Mouse (Mus musculus) embryonic facial prominence, embryonic 15.5 days (tissue): ENCODE data around the gene Mob1b. TPM values are rescaled to one million over a fixed set of nuclear protein-coding genes. Genes with fewer than 3 reads are reported as not detected.

ENCODE experiments used
- ATAC-seq: fragments of 200-750 bp; cut with Nextera tagmentation; 2 replicates; pipeline ENCODE4 v1.8.0; 2017; ENCODE audit warnings: low read depth, moderate TSS enrichment; ENCODE audit not compliant: insufficient number of reproducible peaks, low FRiP score, low TSS enrichment
- H3K27ac ChIP-seq: fragments of 300-500 bp; sonication (generic); replicated peaks from 2 replicates; pipeline ENCODE4 v1.5.1; 2015; ENCODE audit warnings: mild to moderate bottlenecking, inconsistent platforms
- H3K27me3 ChIP-seq: fragments of 300-500 bp; sonication (generic); 2 replicates; pipeline ENCODE4 v1.6.1; 2015; ENCODE audit warnings: inconsistent platforms
- H3K36me3 ChIP-seq: fragments of 300-500 bp; sonication (generic); 2 replicates; pipeline ENCODE4 v1.6.1; 2015; ENCODE audit warnings: mild to moderate bottlenecking, inconsistent platforms
- H3K4me1 ChIP-seq: fragments of 300-500 bp; sonication (generic); 2 replicates; pipeline ENCODE4 v1.6.1; 2015; ENCODE audit warnings: inconsistent platforms
- H3K4me2 ChIP-seq: fragments of 300-500 bp; sonication (generic); replicated peaks from 2 replicates; pipeline ENCODE4 v1.6.1; 2015; ENCODE audit warnings: mild to moderate bottlenecking, inconsistent platforms
- H3K4me3 ChIP-seq: fragments of 300-500 bp; sonication (generic); replicated peaks from 2 replicates; pipeline ENCODE4 v1.5.1; 2015; ENCODE audit warnings: mild to moderate bottlenecking, inconsistent platforms
- H3K9ac ChIP-seq: fragments of 300-500 bp; sonication (generic); 2 replicates; pipeline ENCODE4 v1.6.1; 2015; ENCODE audit warnings: inconsistent platforms
- H3K9me3 ChIP-seq: fragments of 300-500 bp; sonication (generic); replicated peaks from 2 replicates; pipeline ENCODE4 v1.6.1; 2016; ENCODE audit warnings: inconsistent platforms
- WGBS: fragments of 180-500 bp; shearing (Covaris S2); methylation state at CpG from one replicate; pipeline ENCODE4 v1.1.7; 2015; 5-methylcytosine and 5-hydroxymethylcytosine counted together
- polyA plus RNA-seq: library from polyadenylated mRNA; unstranded; fragments of >200 nt; fragmentation: Nextera tagmentation; extraction: Ambion mirVana; gene quantifications from 2 replicates; pipeline ENCODE4 v1.2.1, GENCODE M21; 2015

Gene Mob1b
- 10.6 and 10.8 TPM in 2 replicates for polyA plus RNA-seq

GRCm38 (mm10) chr5:88720116-88721002 is at the start of gene Mob1b:
Gene Mob1b, plus strand, starts transcription at chr5:88720855.
- Histone ChIP-seq H3K4me2 (peak within 1 kb of the TSS; percentile 89), H3K9ac (peak within 1 kb of the TSS; percentile 98), H3K27ac (peak within 1 kb of the TSS; percentile 94), H3K4me3 (peak within 1 kb of the TSS; percentile 99), H3K36me3 (no peaks in the 10 kb centered on the region), H3K27me3 (no peaks in the 10 kb centered on the region), H3K9me3 (no peaks in the 10 kb centered on the region), H3K4me1 (peaks cover 20% of the 10 kb centered on the region)
- ATAC-seq = peak; percentile 96
- WGBS = under 1% methylated on average over 46 of the region's 54 CpGs

GRCm38 (mm10) chr5:88674703-88675442 is 45.8 kb upstream of the Mob1b start:
- Histone ChIP-seq H3K4me2 (peak overlapping the region; percentile 77), H3K4me3 (peak overlapping the region; percentile 85), H3K9ac (peak overlapping the region; percentile 98), H3K4me1 (peaks cover 14% of the 10 kb centered on the region; the same call in 1 of the 2 replicates), H3K27me3 (no peaks in the 10 kb centered on the region), H3K27ac (peak overlapping the region; percentile 94), H3K9me3 (no peaks in the 10 kb centered on the region), H3K36me3 (peaks cover 20% of the 10 kb centered on the region; the same call in 1 of the 2 replicates)
- under 1% methylated on average over 47 of the region's 47 CpGs for WGBS
- ATAC-seq = peak; percentile 17; the same call in 1 of the 2 replicates

- Histone ChIP-seq H3K9ac (peak within 1 kb of the TSS; percentile 98), H3K4me2 (peak within 1 kb of the TSS; percentile 77), H3K27me3 (no peaks in the 10 kb centered on the region), H3K4me1 (peaks cover 14% of the 10 kb centered on the region; the same call in 1 of the 2 replicates), H3K36me3 (peaks cover 11% of the 10 kb centered on the region; the same call in 1 of the 2 replicates), H3K9me3 (no peaks in the 10 kb centered on the region), H3K4me3 (peak within 1 kb of the TSS; percentile 85), H3K27ac (peak within 1 kb of the TSS; percentile 94)
- peak; percentile 94 for ATAC-seq
- WGBS = 0% methylated on average over 123 of the region's 127 CpGs
Measured at GRCm38 (mm10) chr5:88675443-88676387, 44.9 kb upstream of the Mob1b start, which contains the start of gene Grsf1. Gene Grsf1, minus strand, starts transcription at chr5:88676171.

GRCm38 (mm10) chr5:88678929-88679328 is 41.7 kb upstream of the Mob1b start:
- whole genome bisulfite sequencing = 50% methylated on average over 7 of the region's 7 CpGs
- peak overlapping the region; percentile 28; the same call in 1 of the 2 replicates for H3K27ac ChIP-seq
- peaks cover 11% of the 10 kb centered on the region; the same call in 1 of the 2 replicates for H3K4me1 ChIP-seq
- no peak for ATAC-seq
- no peaks in the 10 kb centered on the region for H3K9me3 ChIP-seq
- H3K4me2 ChIP-seq = no peak overlapping the region
- H3K36me3 ChIP-seq = no peaks in the 10 kb centered on the region
- H3K27me3 ChIP-seq = no peaks in the 10 kb centered on the region
- H3K4me3 ChIP-seq = no peak overlapping the region
- H3K9ac ChIP-seq = no peak overlapping the region

- no peak for ATAC-seq
- no peaks in the 10 kb centered on the region for H3K27me3 ChIP-seq
- no peaks in the 10 kb centered on the region for H3K36me3 ChIP-seq
- H3K4me1 ChIP-seq = peaks cover 9% of the 10 kb centered on the region; the same call in 1 of the 2 replicates
- no peak overlapping the region for H3K4me3 ChIP-seq
- no peaks in the 10 kb centered on the region for H3K9me3 ChIP-seq
- 31% methylated on average over 6 of the region's 6 CpGs for WGBS
- H3K4me2 ChIP-seq = no peak overlapping the region
- H3K27ac ChIP-seq = no peak overlapping the region
- no peak overlapping the region for H3K9ac ChIP-seq
Measured at GRCm38 (mm10) chr5:88679341-88679740, 41.3 kb upstream of the Mob1b start.

- ATAC-seq = no peak
- Histone ChIP-seq H3K27ac (no peak overlapping the region), H3K36me3 (no peaks in the 10 kb centered on the region), H3K9me3 (no peaks in the 10 kb centered on the region), H3K4me2 (no peak overlapping the region), H3K9ac (no peak overlapping the region), H3K4me3 (no peak overlapping the region), H3K4me1 (peaks cover 4% of the 10 kb centered on the region; the same call in 1 of the 2 replicates), H3K27me3 (no peaks in the 10 kb centered on the region)
- 81% methylated on average over 6 of the region's 6 CpGs for WGBS
Measured at GRCm38 (mm10) chr5:88680567-88680966, 40.1 kb upstream of the Mob1b start.

DNA sequence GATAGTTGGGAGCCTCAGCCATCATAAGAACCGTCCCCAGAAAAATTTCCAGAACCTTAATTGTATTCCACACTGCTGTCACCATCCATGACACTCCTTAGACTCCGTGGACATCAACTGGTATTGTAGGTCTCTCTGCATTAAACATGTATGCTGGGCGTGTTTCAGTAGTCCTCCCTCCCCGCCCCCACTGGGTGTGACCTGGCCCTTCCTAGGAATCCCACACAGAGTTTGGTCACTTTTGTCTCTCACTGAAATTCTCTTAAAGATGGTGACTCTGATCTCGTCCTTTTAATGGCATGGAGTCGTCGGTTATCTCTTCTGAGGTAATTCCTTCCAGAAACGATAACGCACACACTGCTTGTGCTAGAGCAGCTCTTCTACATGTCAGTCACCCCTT is 36.9 kb upstream of the Mob1b start:
- H3K9ac ChIP-seq = no peak overlapping the region
- no peak for ATAC-seq
- 85% methylated on average over 9 of the region's 9 CpGs for WGBS
- H3K4me3 ChIP-seq = no peak overlapping the region
- H3K27ac ChIP-seq = no peak overlapping the region
- no peaks in the 10 kb centered on the region for H3K4me1 ChIP-seq
- H3K9me3 ChIP-seq = no peaks in the 10 kb centered on the region
- no peaks in the 10 kb centered on the region for H3K27me3 ChIP-seq
- no peak overlapping the region for H3K4me2 ChIP-seq
- H3K36me3 ChIP-seq = no peaks in the 10 kb centered on the region

- no peak overlapping the region for H3K27ac ChIP-seq
- no peaks in the 10 kb centered on the region for H3K4me1 ChIP-seq
- H3K9ac ChIP-seq = no peak overlapping the region
- WGBS = 27% methylated on average over 3 of the region's 3 CpGs
- no peak overlapping the region for H3K4me2 ChIP-seq
- no peaks in the 10 kb centered on the region for H3K27me3 ChIP-seq
- H3K36me3 ChIP-seq = no peaks in the 10 kb centered on the region
- ATAC-seq = no peak
- no peaks in the 10 kb centered on the region for H3K9me3 ChIP-seq
- H3K4me3 ChIP-seq = no peak overlapping the region
Measured at GRCm38 (mm10) chr5:88684226-88684625, 36.4 kb upstream of the Mob1b start.

DNA sequence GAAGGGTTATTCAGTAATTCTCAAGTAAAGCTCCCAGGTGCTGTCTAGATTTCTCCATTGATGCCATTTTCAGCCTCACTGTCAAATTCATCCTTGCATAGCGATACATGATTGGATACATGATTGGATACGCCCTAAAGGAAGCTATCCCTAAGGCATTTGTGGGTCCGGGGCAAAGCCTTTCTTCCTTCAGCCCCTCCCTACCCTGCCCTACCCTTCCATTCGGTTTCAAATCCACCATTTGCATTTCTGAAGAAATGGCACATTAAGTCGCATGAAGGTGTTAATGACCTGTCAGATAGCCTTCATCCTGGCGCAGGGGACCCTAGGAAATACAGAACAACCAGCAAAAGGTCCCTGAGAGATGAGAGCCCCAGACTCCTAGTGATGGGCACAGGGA is 35.3 kb upstream of the Mob1b start:
- Histone ChIP-seq H3K4me2 (no peak overlapping the region), H3K9ac (no peak overlapping the region), H3K27me3 (no peaks in the 10 kb centered on the region), H3K27ac (no peak overlapping the region), H3K9me3 (no peaks in the 10 kb centered on the region), H3K4me1 (no peaks in the 10 kb centered on the region), H3K4me3 (no peak overlapping the region), H3K36me3 (no peaks in the 10 kb centered on the region)
- ATAC-seq = no peak
- 18% methylated on average over 6 of the region's 6 CpGs for WGBS

DNA sequence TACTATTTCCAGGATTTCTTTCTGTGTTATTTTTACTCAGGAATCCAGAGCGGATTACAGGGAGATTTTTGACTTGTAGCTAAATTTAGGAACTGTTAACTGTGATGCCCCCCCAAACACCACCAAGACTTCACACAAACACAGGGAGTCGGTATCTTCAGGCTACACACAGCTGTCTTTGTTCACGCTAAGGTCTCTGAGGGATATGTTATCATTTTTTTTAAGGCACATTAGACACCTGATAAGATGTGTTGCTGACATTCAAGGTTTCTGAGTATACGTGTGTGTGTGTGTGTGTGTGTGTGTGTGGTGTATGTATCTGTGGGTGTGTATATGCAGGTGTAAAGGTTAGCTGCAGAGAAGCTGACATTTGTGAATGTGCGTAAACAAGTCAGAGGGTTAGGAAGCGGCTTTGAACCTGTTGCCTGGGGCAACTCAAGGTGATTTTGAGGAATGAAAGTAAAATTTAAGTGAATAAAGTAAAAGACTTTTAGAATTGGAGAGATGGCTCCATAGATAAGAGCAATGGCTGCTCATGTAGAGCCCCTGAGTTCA is 34.8 kb upstream of the Mob1b start:
- no peak overlapping the region for H3K4me3 ChIP-seq
- H3K36me3 ChIP-seq = no peaks in the 10 kb centered on the region
- 59% methylated on average over 6 of the region's 6 CpGs for WGBS
- no peaks in the 10 kb centered on the region for H3K4me1 ChIP-seq
- no peaks in the 10 kb centered on the region for H3K27me3 ChIP-seq
- no peak overlapping the region for H3K9ac ChIP-seq
- H3K4me2 ChIP-seq = no peak overlapping the region
- H3K27ac ChIP-seq = no peak overlapping the region
- ATAC-seq = no peak
- H3K9me3 ChIP-seq = no peaks in the 10 kb centered on the region
